Mouse (Mus musculus): ENCODE results near the gene Cd40.

- TF ChIP-seq CTCF (IDR thresholded peaks at IDR 0.05; ENCODE audit: borderline replicate concordance, control insufficient read depth, extremely low read depth, insufficient read depth, low read length, poor library complexity) (no peak), POLR2A (IDR thresholded peaks at IDR 0.05; ENCODE audit: control insufficient read depth, extremely low read depth, insufficient read depth, low read length, poor library complexity) (no peak)
Measured at GRCm38 (mm10) chr2:165056377-165057085, 1.1 kb downstream of the Cd40 start.

All from thymus, adult 2 months (tissue).